Mouse (Mus musculus) mature B cell (primary cell): ENCODE measurements around the gene Kcng4.

Experiments
- in situ Hi-C: fragments of 300-500 bp; cut with MboI; formaldehyde crosslinking; loops from 2 replicates; pipeline ENCODE4 v1.14.3; 2019

Gene Kcng4

DNA sequence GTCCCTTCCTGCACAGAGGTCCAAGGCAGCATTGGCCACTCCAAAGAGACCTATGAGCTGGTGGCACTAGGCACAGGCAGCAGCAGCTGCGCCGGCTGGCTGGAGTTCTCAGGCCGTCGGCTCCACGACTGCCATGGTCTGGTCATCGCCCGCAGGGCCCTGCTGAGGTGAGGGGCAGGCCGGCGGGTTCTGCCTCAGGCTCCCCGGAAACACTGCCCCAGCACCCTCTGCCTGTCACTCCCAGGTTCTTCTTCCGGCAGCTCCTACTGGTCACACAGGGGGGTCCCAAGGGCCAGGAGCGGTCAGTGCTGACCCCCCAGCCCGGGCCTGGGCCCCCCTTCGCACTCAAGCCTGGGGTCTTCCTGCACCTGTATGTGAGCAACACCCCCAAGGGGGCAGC lies 20.4 kb downstream of the Kcng4 start:
- in situ Hi-C loops, result no loop called here

DNA sequence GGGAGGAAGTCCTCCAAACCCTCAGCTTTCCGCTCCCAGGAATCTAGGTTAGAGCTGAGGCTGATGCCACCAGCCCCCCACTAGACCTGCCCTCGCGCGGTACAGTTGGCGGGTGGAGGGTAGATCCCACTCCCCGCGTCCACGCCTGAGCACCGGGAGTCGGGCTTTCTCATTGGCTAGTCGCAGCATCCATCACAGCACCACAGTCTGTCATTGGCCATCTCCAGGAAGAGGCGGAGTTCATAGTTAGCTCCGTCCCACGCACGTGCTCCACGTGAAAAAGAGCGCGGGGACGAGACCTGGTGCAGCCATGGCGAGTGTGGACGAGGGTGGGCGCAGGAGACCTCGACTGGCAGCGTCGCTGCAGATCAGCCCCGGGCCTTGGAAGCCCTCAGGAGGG lies 23.0 kb downstream of the Kcng4 start, which contains the start of gene Adad2:
Gene Adad2, plus strand, starts transcription at position 277 of the 400 bp plus-strand sequence.
- in situ Hi-C loops, result no loop called here

DNA sequence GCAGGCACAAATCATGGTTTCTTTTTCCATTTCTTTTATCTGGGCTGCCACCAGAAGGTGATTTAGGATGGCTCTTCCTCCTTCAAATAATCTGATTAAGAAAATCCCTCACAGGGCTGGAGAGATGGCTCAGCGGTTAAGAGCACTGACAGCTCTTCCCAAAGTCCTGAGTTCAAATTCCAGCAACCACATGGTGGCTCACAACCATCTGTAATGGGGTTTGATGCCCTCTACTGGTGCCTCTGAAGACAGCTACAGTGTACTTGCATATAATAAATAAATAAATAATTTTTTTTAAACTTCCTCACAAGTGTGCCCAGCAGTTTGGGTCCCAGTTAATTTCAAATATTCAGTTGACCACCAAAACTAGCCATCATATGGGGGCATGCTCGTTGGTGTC lies 29.3 kb downstream of the Kcng4 start:
- in situ Hi-C loops, result loop anchor here (10.0 kb wide), 1 partner anchor 211 kb away; the partner anchor contains the start of gene Mlycd

DNA sequence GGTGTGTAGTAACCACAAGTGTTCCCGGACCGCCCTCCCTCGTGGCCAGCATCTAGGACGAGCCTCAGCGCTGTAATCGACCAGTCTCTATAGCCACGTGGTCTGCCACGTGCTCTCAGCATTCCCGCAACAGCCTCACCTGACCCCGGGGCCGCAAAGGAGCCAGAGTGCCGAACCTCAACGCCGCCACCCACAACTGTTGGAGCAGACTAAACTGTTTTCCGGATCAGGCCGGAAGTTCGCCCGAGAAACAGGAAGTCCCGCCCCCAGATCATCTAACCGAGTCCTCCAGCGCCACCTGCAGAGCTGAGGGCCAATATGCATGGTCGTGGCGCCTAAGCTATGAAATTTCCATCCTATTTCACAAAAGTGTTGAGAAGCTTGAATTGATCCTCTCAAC lies 30.5 kb downstream of the Kcng4 start, which contains the start of gene Taf1c:
Gene Taf1c, minus strand, starts transcription at position 227 of the 400 bp plus-strand sequence.
- in situ Hi-C loops, result loop anchor here (10.0 kb wide), 1 partner anchor 210 kb away; the partner anchor contains the start of gene Mlycd

DNA sequence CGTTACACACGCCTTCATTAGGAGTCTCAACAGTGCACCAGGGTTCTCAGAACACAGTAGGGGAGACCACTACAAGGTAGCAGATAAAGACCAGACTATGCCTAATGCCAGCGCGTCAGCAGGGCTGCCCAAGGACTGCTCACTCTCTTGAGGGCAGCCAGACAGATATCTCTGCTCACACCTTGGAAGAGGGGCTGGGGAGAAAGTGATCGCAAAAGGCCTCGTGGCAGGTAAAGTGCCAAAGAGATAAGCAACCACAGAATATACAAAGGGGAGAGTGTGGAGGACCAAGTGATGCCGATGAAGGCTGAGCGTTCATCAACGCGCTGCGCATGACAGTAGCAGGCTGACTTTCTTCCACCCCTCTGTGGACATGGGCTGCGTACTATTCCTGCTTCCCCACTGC lies 31.1 kb downstream of the Kcng4 start:
- in situ Hi-C loops, result loop anchor here (10.0 kb wide), 1 partner anchor 210 kb away; the partner anchor contains the start of gene Mlycd

DNA sequence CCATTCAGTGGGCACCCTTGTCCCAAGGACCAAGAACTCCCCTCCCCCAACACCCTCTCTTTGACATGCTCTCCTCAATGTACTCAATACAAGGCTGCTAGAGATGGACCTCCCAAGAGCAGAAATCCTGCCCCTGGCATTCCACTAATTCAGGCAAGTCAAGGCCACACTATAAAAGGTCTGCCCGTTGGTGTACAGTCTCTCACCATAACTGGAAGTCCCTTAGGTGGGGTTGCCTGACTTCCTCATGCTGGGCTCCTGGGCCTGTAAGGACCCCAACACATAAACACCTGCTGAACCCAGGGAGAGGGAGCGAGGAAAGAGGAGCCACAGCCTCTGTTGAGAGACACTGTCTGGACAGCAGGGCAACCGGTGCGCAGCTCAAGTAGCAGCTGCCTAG lies 31.7 kb downstream of the Kcng4 start:
- in situ Hi-C loops, result loop anchor here (10.0 kb wide), 1 partner anchor 209 kb away; the partner anchor contains the start of gene Mlycd

DNA sequence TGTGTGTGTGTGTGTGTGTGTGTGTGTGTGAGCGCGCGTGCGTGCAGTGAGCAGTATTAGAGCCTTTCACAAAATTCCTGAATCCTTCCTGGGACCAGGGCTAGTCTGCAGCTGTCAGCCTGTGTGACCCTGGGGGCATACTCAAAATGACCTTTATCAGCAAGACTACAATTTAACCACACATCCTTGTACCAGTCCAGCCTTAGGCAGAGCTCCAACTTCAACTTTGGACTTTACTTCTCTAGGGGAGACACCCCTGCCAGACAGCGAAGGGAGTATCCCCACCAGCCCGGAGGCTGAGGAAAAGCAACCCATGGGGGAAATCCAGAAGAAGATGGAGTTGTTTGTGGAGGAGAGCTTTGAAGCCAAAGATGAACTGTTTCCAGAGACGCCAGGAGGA lies 44.0 kb downstream of the Kcng4 start:
- in situ Hi-C loops, result no loop called here

DNA sequence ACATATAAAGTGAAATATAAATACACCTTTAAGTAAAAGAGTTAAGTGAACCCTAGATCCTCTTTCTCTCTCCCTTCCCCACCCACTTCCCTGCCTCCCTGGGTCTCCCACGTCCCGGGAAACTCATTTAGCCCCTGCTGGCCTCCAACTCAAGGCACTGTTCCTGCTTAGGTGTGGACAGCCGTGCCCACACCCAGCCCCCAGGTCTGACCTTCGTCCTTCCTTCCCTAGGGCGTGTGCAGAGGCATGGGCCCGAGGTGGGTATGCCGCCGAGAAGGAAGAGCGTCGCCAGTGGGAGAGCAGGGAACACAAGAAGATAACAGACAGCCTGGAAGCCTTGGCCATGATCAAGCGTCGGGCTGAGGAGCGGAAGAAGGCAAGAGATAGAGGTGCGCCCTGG lies 45.1 kb downstream of the Kcng4 start:
- in situ Hi-C loops, result no loop called here

DNA sequence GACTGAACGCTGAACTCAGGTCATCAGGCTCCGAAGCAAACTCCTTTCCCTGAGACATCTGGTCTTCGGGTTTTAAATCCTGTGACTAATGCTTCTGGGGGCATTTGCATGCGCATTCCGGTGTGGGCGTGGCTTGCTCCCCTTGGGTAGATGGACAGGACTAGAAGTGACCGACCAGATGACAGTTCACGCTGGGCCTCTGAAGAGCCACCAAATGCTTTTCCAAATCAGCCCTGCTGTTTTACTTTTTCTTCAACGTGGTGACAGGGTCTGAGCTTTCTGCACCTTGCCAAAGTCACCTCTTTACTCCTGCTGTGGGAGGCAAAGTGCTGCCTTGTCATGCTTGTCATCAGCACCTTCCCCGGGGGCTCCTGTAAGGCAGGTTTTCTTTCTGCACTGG lies 46.6 kb downstream of the Kcng4 start:
- in situ Hi-C loops, result no loop called here

DNA sequence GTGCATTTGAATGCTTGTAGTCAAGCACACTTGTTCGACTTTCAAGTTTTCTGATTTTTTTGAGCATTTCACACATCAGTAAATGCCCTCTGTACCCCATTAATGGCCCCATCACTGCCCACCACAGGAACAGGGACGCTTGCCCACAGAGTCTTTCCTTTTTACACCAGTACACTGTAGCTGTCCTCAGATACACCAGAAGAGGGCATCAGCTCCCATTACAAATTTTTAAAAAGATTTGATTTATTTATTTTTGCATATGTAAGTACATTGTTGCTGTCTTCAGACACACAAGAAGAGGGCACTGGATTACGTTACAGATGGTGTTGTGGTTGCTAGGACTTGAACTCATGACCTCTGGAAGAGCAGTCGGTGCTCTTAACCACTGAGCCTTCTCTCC lies 47.2 kb downstream of the Kcng4 start:
- in situ Hi-C loops, result no loop called here

DNA sequence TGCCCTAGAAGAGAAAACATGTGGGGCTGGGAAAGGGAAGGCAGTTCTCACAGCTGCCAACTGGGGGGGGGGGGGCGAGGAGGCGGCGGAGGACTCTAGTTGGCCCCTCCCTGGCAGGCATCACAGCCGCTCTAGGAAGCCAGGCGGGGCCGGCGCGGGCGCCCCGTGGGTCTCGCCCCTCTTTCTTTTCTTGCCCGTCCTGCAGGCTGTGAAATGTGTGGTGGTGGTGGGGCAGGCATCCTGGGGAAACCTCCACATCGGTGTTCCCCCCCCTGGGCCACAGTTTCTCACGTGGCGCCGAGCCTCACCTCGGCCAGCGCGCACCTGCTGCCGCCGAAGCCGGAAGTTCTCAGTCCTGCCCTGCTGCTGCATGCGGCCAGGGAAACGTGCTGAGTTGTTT lies 49.6 kb downstream of the Kcng4 start:
- in situ Hi-C loops, result no loop called here

DNA sequence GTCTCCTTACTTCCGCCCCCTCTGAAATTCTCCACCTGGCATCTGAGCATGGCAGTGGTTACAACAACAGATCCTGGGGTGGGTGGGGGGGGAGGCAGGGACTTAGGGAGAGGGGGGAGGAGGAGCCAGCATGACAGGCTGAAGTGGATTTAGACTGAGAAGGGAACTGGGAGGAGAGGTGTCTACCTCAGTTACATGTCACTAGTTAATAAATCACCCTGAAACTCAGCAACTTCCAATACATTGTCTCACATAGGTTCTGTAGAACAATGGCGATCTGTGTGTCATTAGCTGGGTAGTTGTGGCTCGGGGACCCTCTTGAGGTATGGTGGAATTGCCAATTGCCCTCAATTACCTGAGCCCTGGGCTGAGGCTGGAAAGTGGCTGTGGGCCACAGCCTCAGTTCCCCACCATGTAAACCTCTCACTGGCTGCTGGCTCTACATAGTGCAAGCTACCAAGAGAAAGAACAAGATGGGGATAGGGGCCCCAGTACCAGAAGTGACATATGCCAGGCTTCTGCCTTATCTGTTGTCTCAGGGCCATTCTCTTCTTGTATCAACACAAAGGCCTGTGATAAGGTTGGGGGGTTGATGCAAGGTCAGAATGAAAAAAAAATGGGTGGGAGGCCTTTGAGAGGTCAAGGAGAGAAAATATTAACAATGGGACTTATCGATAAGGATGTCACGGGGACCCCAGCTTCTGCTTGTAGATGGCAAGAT lies 54.9 kb downstream of the Kcng4 start:
- in situ Hi-C loops, result no loop called here

DNA sequence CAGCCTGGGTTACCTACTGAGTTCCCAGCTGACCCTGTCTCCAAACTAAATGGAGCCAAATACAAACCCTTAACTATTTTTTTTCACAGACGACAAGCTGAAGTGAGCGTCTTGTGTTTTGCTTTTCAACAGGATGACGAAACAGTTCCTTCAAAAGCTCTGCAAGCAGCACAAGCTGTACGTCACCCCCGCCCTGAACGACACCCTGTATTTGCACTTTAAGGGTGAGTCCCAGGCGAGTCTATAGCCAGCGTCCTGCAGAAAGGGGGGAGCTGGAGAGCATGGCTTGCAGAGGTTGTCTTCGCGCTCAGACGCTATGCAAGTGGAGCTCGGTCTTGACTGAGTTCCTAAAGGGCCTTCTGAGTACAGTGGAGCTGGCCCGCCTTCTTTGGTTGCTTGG lies 56.4 kb downstream of the Kcng4 start:
- in situ Hi-C loops, result no loop called here

DNA sequence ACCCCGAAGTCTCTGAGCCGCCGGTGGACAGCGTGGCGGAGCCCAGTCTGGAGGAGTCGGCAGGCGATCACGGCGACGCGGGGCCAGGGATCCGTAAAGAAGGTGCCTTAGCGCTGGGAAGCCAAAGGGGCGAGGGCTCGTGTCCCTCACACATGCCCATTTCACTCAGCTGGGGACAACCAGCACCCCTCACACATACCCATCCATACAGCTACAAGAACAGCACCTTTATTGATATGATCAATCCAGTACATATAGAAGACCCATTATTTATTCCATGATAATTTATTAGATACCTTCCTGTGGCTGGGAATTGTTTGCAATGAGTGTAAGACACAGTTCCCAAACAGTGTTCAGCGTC lies 60.1 kb downstream of the Kcng4 start:
- in situ Hi-C loops, result no loop called here

DNA sequence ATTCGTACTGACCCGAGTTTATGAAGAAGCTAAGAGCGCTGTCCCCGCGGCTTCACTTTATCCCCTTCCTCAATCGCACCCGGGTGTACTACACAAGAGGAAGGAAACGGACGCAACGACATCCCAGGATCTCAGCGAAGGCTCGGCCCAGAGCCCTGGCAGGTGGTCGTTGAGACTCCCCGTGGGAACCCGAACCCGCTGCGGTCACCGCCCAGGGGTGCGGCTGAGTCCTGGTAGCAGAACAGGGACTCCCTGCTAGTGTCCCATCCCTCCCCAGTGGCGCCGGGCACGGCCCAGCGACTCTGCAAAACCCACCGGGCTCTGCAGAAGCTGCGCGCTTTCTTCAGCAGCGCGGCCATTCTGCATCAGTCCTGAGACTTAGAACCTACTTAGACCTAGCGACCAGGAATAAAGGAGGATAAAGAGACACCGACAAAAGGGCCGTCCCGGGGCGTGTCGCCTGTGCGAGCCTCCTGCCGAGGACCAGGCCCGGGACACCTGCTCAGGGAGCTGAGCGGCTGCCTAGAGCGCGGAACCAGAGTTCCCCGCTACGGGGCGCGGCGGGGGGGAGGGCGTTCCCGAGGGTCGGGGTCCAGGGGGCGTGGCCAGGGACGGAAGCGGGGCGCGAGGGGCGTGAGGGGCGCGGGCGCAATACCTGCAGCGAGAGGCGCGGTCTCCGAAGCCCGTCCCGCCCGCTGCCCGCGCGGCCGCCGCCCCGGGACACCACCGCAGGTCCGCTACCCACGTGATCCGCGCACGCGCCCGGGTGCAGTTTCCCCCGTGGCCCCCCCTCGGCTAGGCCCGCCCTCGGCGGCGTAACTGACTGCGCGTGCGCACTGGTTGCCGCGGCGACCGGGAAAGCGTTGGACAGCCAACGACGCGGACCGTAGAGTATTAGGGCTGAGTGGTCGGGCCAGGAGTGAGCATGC lies 60.8 kb downstream of the Kcng4 start, which contains the start of the genes Hsdl1 and Dnaaf1:
Gene Hsdl1, minus strand, starts transcription at position 747 of the 929 bp plus-strand sequence.
Gene Dnaaf1, plus strand, starts transcription at position 799 of the 929 bp plus-strand sequence.
- in situ Hi-C loops, result no loop called here
